Mouse (Mus musculus): ENCODE measurements around the gene Dhx58. TPM values are rescaled to one million over a fixed set of nuclear protein-coding genes. Genes with fewer than 3 reads are reported as not detected.

Dhx58 gene
- total RNA-seq, 2 experiments from 2014 or later = 4.7 to 17.3 TPM

DNA sequence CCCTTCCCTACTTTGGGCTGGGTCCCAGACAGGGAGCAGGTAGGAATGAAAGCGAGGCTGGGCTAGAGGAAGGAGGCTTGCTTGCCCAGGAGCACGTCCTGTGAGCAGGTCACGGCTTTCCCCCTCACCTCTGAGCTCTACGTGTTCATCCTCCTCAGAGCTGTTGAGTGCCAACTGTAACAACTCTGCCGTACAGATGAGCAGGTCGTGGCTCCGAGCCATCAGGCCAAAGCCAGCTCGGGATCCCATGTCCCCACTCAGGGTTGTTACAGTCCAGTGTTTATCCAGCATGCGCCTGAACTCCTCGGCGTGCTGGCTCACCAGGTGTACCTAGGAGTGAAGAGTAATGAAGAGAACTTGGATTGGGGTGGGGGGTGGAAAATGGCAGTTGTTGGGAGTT is 705 bp downstream of the Dhx58 start:
- ATAC-seq (replicated peaks; ENCODE audit: poor library complexity, severe bottlenecking) = no peak

GRCm38 (mm10) chr11:100702906-100703305 is 1.2 kb downstream of the Dhx58 start:
- ATAC-seq (replicated peaks; ENCODE audit: poor library complexity, severe bottlenecking) = no peak

DNA sequence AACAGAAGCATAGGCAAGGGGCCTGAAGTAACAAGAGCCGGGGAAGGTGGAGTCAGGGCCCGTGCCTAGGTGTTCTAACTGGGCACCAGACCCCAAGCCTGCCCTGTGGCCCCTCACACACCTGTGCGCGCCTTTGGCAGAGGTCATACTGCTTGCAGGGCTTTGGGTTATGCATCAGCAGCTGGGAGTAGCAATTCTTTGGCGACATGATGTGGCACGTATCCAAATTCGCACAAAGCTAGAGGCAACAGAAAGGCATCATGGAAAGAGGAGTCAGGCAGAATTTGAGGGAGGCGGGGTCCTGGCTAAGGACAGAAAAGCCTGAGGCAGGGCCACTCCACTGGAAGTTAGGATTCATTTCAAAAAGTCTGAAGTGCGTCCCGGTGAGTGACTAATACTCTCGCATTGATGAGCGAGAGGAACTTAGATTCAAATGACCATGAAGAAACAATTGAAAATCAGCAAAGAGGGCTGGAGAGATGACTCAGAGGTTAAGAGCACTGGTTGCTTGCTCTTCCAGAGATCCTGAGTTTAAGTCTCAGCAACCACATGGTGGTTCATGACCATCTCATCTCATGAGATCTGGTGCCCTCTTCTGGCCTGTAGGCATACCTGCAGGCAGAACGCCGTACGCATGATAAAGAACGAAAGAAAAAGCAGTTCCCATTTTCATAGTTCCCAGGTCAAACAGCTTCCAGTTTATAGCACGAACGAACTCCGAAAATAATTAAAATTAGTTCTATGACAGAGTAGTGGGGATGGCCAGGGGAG is 1.8 kb downstream of the Dhx58 start:
- peak; percentile 47 for ATAC-seq (replicated peaks; ENCODE audit: poor library complexity, severe bottlenecking)

DNA sequence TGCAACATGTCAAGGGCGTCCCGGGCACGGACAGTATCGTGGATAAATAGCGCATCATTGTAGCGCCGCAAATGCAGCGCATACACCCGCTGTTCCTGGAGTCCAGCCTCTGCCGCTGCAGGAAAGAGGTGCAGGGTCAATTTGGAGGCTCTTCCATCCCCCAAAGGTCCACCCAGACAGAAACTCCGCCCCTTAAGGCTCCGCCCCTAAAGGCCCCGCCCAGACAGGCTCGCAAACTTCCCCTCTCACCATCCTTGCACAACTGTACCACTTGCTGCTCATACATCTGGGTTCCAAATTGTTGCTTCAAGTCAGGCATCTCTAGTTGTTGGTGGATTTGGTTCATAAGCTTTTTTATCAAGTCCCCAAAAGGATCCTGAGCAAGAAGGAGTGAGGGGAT is 2.8 kb downstream of the Dhx58 start:
- ATAC-seq (replicated peaks; ENCODE audit: poor library complexity, severe bottlenecking) = peak; percentile 67

- no peak for ATAC-seq (replicated peaks; ENCODE audit: poor library complexity, severe bottlenecking)
Measured at GRCm38 (mm10) chr11:100700710-100701109, 3.4 kb downstream of the Dhx58 start.

GRCm38 (mm10) chr11:100697921-100698320 is 6.2 kb downstream of the Dhx58 start:
- ATAC-seq (replicated peaks; ENCODE audit: poor library complexity, severe bottlenecking) = no peak

DNA sequence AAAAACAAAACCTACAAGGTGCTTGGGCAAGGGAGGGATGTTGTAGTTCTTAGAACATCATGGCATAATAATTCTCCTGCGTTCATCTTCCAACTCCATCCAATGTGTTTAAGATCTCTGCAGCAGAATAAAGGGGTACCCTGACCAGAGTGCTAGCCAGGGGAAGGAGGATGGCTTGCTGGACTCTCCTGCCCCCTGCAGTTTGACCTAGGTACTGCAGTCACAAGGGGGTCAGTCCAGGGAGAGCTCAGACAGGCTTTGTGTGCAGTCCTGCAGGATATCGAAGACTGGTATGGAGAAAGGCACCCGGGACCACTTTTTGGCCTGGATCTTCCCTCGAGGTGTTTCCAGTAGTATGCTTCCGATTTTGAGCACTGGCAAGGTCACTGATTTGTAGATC is 9.1 kb downstream of the Dhx58 start:
- peak; percentile 72 for ATAC-seq (replicated peaks; ENCODE audit: poor library complexity, severe bottlenecking)

DNA sequence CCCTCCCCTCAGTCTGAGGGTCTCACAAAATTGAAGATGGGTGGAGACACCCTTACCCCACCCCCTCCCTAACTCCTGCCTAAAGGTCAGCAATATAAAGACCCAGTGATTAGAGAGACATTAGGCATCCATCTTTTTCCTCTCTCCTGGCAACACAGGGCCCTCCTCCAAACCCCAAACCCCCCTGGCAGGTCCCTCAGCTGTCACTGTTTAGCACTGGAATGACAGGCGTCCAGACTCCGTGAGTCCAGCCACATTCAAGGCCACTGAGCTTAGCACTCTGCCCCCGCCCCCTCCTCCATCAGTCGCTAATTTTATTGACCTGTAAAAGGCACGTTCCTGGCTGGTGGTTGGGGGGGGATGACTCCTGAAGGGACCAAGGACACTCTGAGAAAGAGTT is 10.9 kb downstream of the Dhx58 start:
- ATAC-seq (replicated peaks; ENCODE audit: poor library complexity, severe bottlenecking) = no peak

DNA sequence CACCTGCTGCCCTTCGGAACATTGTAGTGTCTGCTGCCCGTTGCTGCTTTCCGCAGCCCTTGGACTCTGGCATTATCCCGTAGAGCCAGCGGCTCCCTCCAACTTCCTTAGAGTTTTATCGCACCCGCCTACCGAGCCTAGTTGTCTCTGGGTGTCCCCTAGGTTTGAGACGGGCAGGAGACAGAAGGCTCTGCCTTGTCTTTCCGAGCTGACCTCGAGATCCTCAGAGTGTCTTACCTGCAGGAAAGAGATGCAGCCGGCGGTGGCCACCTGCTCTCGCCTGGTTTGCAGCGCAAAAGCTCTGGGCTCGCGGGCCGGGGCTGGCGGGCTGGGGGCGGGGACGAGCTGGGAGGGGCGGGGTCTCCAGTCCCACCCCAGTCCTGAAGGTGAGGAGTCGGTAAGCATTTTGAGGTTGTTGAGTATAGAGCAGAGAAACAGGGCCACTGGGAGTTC is 11.9 kb downstream of the Dhx58 start, which contains the start of gene Zfp385c:
Zfp385c (minus strand) TSS at position 292 of the 453 bp plus-strand sequence.
- ATAC-seq (replicated peaks; ENCODE audit: poor library complexity, severe bottlenecking) = peak; percentile 34; the same call in 1 of the 2 replicates

DNA sequence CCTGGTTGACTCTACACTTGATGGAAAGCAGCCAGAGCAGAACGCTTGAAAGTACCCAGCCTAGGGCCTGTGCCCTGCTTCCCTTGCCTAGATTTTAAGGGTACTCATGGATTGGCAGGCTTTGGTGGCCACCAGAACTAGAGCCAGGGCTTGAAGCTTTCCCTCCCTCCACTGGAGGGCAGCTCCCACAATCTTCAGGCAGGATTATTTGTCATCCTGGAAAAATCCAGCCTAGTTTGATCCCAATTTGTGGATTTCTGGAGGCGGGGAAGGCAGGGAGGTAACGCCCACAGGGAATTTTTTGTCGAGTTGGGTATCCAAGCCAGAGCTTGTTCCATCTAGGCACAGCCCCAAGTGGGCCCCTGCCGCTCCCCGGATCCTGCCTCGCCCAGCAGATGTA is 13.7 kb downstream of the Dhx58 start:
- no peak for ATAC-seq (replicated peaks; ENCODE audit: poor library complexity, severe bottlenecking)

GRCm38 (mm10) chr11:100688443-100688842 is 15.6 kb downstream of the Dhx58 start:
- ATAC-seq (replicated peaks; ENCODE audit: poor library complexity, severe bottlenecking) = no peak

DNA sequence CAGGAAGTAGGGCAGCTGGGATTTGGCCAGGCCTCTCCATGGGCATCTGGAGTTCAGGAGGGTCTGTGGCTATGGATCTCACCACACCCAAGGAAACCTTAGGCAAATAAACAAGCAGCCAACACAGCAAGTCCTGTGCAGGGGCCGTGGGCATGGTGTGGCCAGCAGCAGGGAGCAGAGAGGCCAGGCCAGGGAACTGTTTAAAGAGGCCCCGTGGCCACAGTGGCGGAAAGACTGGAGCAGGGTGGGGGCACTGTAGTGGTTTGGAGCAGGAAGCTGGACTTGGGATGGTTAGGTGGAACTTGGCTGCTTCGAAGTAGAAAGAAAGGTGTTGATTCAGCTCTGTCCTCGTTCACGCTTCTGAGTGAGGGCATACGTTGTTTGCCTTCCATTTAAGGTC is 16.8 kb downstream of the Dhx58 start:
- ATAC-seq (replicated peaks; ENCODE audit: poor library complexity, severe bottlenecking) = no peak

DNA sequence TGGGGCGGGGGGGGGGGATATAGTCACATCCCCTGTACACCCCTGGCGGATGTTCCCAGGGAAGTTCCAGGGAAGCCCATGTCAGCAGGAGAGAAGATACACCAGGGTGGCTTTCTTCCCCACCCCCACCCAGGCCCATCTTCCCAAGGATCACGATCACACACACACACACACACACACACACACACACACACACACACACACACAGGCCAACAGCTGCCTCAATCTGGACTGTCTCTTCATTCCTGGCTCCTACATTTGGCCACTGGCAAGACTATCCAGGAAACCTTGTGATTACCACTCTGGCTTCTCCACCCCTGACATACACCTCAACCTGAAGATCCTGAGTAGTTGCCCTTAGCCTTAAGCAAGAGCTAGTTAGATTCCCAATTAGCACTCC is 18.7 kb downstream of the Dhx58 start:
- ATAC-seq (replicated peaks; ENCODE audit: poor library complexity, severe bottlenecking) = no peak

GRCm38 (mm10) chr11:100684084-100684483 is 20.0 kb downstream of the Dhx58 start:
- ATAC-seq (replicated peaks; ENCODE audit: poor library complexity, severe bottlenecking) = no peak

- ATAC-seq (replicated peaks; ENCODE audit: poor library complexity, severe bottlenecking) = no peak
Measured at GRCm38 (mm10) chr11:100682526-100682925, 21.5 kb downstream of the Dhx58 start.

DNA sequence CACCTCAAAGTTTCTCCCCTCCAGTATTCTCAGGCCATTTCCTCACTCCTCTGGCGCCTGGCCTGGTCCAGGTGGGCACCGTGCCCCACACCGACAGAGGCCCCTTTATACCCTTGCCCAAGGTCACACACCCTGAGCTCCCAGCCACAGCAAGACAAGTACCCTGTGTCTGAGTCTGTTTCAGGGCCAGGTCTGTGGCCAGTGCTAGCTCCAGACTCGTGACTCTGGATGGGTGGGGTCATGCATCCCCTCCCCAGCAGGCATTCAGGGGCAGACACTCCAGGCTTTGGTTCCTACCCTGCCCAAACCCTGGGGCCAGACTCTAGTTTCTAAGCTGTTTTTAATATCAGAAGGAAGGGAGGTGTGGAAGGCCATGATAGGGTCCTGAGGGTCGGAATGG is 22.2 kb downstream of the Dhx58 start:
- ATAC-seq (replicated peaks; ENCODE audit: poor library complexity, severe bottlenecking) = no peak

DNA sequence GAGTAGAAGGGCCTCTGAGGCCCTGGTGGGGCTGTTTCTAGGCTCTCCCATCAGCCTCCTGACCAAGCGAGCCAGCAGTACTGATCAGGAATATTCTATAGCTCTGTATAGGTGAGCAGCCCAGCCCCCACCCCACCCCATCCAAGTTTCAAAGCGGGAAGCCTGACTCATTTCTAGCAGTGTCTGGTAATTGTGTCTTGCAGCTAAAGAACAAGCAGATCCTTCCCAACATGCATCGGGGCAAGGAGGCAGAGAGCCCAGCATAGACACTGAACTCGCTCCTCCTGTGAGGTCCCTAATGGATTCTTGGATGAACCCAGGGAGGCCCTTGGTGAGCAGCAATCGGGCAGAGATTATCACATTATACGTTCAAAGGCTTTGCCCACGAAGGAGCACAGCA is 26.3 kb downstream of the Dhx58 start:
- ATAC-seq (replicated peaks; ENCODE audit: poor library complexity, severe bottlenecking) = no peak

GRCm38 (mm10) chr11:100673169-100673568 is 30.9 kb downstream of the Dhx58 start:
- ATAC-seq (replicated peaks; ENCODE audit: poor library complexity, severe bottlenecking) = no peak

DNA sequence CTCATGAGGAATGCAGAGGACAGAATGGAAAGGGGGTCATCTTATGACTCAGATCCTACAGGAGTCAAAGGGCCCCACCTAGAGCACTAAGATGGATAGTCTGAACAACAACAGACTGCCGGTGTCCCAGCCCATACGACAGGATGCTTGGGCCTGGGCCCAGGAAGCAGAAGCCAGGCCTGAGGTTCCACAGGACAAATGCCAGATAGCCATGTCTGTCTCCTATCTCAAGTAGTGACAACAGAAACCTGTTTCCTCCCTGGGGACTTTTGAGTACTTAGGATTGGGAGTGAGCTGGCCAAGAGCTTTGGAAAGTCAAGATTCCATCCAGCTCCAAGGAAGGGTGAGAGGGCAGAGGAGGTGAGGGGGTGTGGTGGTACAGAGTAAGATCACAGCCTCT is 32.1 kb downstream of the Dhx58 start:
- ATAC-seq (replicated peaks; ENCODE audit: poor library complexity, severe bottlenecking) = no peak

- no peak for ATAC-seq (replicated peaks; ENCODE audit: poor library complexity, severe bottlenecking)
Measured at GRCm38 (mm10) chr11:100671049-100671448, 33.0 kb downstream of the Dhx58 start.

DNA sequence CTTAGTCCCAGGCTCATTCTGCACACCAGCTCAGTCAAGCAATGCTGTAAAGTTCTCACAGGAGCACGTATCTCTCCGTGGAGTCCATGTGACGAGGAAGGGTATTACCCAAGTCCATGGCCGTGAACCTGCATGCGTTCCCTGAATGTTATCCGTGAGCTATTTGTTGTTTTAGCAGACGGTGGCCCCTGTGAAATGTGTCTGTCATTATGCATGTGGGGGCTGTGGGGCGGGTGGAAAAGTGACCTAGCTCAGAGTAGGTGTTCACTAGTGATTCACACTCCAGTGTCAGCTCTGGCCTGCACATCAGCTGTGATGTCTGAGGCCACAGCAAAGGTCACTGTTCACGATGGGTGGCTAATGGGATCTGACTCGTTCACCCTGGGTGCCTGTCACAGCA is 44.3 kb downstream of the Dhx58 start:
- ATAC-seq (replicated peaks; ENCODE audit: poor library complexity, severe bottlenecking) = no peak

GRCm38 (mm10) chr11:100656458-100656857 is 47.6 kb downstream of the Dhx58 start:
- no peak for ATAC-seq (replicated peaks; ENCODE audit: poor library complexity, severe bottlenecking)
